Mouse (Mus musculus): Measurements from ENCODE around the gene Slc12a8.

DNA sequence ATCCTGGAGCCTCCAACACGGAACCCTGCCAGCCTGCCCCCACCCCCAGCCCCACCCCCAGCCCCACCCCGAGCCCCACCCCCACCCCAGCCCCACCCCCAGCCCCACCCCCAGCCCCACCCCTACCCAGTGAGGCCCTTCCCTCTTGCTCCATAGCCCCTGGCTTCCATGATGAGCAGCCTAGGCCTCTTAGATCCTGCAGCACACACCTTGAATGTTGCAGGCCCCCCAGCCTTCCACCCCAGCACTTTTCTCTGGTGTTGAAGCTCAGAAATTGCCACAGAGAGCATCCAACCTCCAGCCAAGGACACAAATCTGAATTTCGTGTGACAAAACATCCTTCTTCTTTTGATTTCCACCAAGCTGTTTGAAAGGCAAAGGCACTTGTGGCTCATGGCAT, 104.7 kb downstream of the Slc12a8 start:
- no peak for TF ChIP-seq CTCF (IDR thresholded peaks at IDR 0.05; ENCODE audit: low read depth)
- no peak for TF ChIP-seq EP300 (IDR thresholded peaks at IDR 0.05; ENCODE audit: low read depth)
